Mouse (Mus musculus) splenic B cell, adult 2 months (primary cell): Measurements from ENCODE around the gene Capza1.
"Not testable (repeated sequence)": the region's sequence is repeated elsewhere in the genome, so short reads cannot be mapped to it uniquely, and the experiment has no call there.

Source experiments
- DNase-seq: peaks from one replicate; pipeline ENCODE4 v3.0.0-alpha.2; 2011; ENCODE audit warnings: low read depth, low spot score
- H3K27me3 ChIP-seq: 2 replicates; pipeline ENCODE4 v1.6.1; 2012; ENCODE audit warnings: mild to moderate bottlenecking, low read length, moderate library complexity, mixed read lengths; ENCODE audit not compliant: control insufficient read depth, poor library complexity, insufficient read depth, severe bottlenecking
- H3K36me3 ChIP-seq: 2 replicates; pipeline ENCODE4 v1.6.1; 2012; ENCODE audit warnings: mild to moderate bottlenecking, low read length, moderate library complexity, mixed read lengths; ENCODE audit not compliant: control insufficient read depth, poor library complexity, insufficient read depth, severe bottlenecking

The Capza1 gene

GRCm38 (mm10) chr3:104863786-104864650, at the start of gene Capza1, which contains the start of gene St7l:
Gene Capza1 (minus strand): TSS chr3:104864505.
Gene St7l (plus strand): TSS chr3:104864005.
- Histone ChIP-seq H3K27me3 (no peaks in the 10 kb centered on the region), H3K36me3 (peaks cover 2% of the 10 kb centered on the region; the same call in 1 of the 2 replicates)
- DNase-seq: peak; percentile 87

GRCm38 (mm10) chr3:104909195-104909594, 44.9 kb upstream of the Capza1 start:
- H3K27me3 ChIP-seq: no peaks in the 10 kb centered on the region
- DNase-seq: no peak
- H3K36me3 ChIP-seq: 0 out of 2 replicates have a peak, but pooled peaks cover 2% of the 10 kb centered on the region

- DNase-seq: no peak
- Histone ChIP-seq H3K27me3 (no peaks in the 10 kb centered on the region), H3K36me3 (peaks cover 2% of the 10 kb centered on the region)
Measured at GRCm38 (mm10) chr3:104906007-104906406, 41.7 kb upstream of the Capza1 start.

- Histone ChIP-seq H3K27me3 (no peaks in the 10 kb centered on the region), H3K36me3 (peaks cover 2% of the 10 kb centered on the region)
- no peak for DNase-seq
Measured at GRCm38 (mm10) chr3:104905389-104905788, 41.1 kb upstream of the Capza1 start.

GRCm38 (mm10) chr3:104901154-104901553, 36.8 kb upstream of the Capza1 start:
- Histone ChIP-seq H3K36me3 (peaks cover 1% of the 10 kb centered on the region), H3K27me3 (no peaks in the 10 kb centered on the region)

GRCm38 (mm10) chr3:104896141-104896540, 31.8 kb upstream of the Capza1 start:
- DNase-seq: no peak
- no peaks in the 10 kb centered on the region for H3K27me3 ChIP-seq

More at GRCm38 (mm10) chr3:104901154-104901553, 36.8 kb upstream of the Capza1 start:
- DNase-seq: no peak

GRCm38 (mm10) chr3:104888585-104888984, 24.3 kb upstream of the Capza1 start:
- H3K36me3 ChIP-seq: no peaks in the 10 kb centered on the region
- H3K27me3 ChIP-seq: no peaks in the 10 kb centered on the region
- no peak for DNase-seq

More at GRCm38 (mm10) chr3:104896141-104896540, 31.8 kb upstream of the Capza1 start:
- H3K36me3 ChIP-seq: 0 out of 2 replicates have a peak, but pooled peaks cover 1% of the 10 kb centered on the region

- Histone ChIP-seq H3K36me3 (peaks cover 8% of the 10 kb centered on the region), H3K27me3 (no peaks in the 10 kb centered on the region)
- no peak for DNase-seq
Measured at GRCm38 (mm10) chr3:104869611-104870010, 5.3 kb upstream of the Capza1 start.

- not testable (repeated sequence) for H3K27me3 ChIP-seq, H3K36me3 ChIP-seq, DNase-seq
Measured at GRCm38 (mm10) chr3:104866674-104867073, 2.4 kb upstream of the Capza1 start.

GRCm38 (mm10) chr3:104865341-104865788, 1.1 kb upstream of the Capza1 start:
- no peaks in the 10 kb centered on the region for H3K27me3 ChIP-seq
- DNase-seq: peak; percentile 74
- peaks cover 2% of the 10 kb centered on the region; the same call in 1 of the 2 replicates for H3K36me3 ChIP-seq

- H3K36me3 ChIP-seq: peaks cover 2% of the 10 kb centered on the region; the same call in 1 of the 2 replicates
- H3K27me3 ChIP-seq: no peaks in the 10 kb centered on the region
- DNase-seq: peak; percentile 77
Measured at GRCm38 (mm10) chr3:104864651-104865340, 491 bp upstream of the Capza1 start.

GRCm38 (mm10) chr3:104858560-104858959, 5.7 kb downstream of the Capza1 start:
- Histone ChIP-seq H3K27me3 (no peaks in the 10 kb centered on the region), H3K36me3 (no peaks in the 10 kb centered on the region; the same call in none of the 2 replicates)
- DNase-seq: no peak

- Histone ChIP-seq H3K27me3 (no peaks in the 10 kb centered on the region), H3K36me3 (peaks cover 2% of the 10 kb centered on the region)
- peak; percentile 44 for DNase-seq
Measured at GRCm38 (mm10) chr3:104856106-104856505, 8.2 kb downstream of the Capza1 start.

GRCm38 (mm10) chr3:104854866-104855265, 9.4 kb downstream of the Capza1 start:
- DNase-seq: no peak
- Histone ChIP-seq H3K27me3 (no peaks in the 10 kb centered on the region), H3K36me3 (peaks cover 2% of the 10 kb centered on the region)

- no peak for DNase-seq
- Histone ChIP-seq H3K27me3 (no peaks in the 10 kb centered on the region), H3K36me3 (peaks cover 2% of the 10 kb centered on the region)
Measured at GRCm38 (mm10) chr3:104854465-104854864, 9.8 kb downstream of the Capza1 start.
